Mouse (Mus musculus) liver, postnatal 0 days (tissue): Measurements from ENCODE around the gene 2310034G01Rik.

ENCODE experiments used
- CTCF ChIP-seq: sonication (generic); IDR thresholded peaks from 2 replicates; pipeline ENCODE4 v1.5.1; 2016; ENCODE audit warnings: antibody characterized with exemption, low read depth
- EP300 ChIP-seq: IDR thresholded peaks from 2 replicates; pipeline ENCODE4 v1.6.1; 2016; ENCODE audit warnings: antibody characterized with exemption, low read depth, mild to moderate bottlenecking

DNA sequence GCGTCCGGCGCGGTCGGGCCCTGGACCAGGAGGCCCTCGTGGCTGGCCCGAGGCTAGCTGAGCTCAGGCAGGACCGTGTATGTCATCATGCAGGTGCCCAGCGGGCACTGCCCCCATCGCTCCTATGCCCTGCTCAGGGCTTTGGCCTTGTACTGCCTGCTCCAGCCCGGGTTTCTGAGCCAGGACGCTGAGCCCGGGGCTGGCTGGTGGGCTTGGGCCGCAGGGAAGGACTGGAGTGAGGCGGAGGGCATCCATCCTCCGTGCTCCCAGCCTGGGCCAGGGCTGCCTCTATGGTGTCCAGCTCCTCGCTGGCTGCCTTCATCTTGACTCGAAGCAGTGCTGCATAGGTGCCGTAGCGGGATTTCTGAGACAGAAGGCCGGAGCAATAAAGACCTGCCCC lies 37.5 kb downstream of the 2310034G01Rik start:
- TF ChIP-seq CTCF (no peak), EP300 (no peak)
